Mouse (Mus musculus): ENCODE data around the gene Atp6v0b. TPM values are rescaled to one million over a fixed set of nuclear protein-coding genes. Genes with fewer than 3 reads are reported as not detected.

The Atp6v0b gene
- polyA plus RNA-seq (2015; fragmentation: Nextera tagmentation; extraction: Ambion mirVana): 189 and 209 TPM in 2 replicates

GRCm38 (mm10) chr4:117887133-117887532 lies at the start of gene Atp6v0b:
Gene Atp6v0b (minus strand): TSS chr4:117887333.

DNA sequence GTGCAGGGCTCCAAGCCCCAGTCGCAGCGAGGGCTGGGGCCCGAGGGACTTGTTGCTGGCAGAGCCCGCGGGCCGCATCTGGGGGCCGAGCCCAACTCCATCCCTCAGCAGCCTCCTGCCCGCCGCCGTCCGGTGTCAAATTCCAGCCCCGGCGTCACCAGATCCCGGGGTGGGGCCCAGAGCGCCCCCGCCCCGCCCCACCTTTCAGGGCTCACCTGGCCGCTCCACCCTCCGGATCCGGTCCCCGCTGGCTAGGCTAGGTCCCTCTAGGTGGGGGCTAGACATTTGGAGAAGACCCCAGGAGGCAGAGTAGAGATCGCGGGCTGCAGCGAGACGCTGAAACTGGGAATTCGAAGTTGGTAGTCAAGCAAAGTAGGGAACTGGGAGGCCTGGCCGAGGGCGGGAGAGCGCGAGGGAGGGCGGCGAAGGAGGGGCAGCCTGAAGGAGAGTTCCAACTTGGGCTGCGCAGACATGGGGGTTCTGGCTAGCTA lies 42.3 kb upstream of the Atp6v0b start, which contains the start of gene Artn:
Gene Artn, minus strand, starts transcription at position 373 of the 491 bp plus-strand sequence.

DNA sequence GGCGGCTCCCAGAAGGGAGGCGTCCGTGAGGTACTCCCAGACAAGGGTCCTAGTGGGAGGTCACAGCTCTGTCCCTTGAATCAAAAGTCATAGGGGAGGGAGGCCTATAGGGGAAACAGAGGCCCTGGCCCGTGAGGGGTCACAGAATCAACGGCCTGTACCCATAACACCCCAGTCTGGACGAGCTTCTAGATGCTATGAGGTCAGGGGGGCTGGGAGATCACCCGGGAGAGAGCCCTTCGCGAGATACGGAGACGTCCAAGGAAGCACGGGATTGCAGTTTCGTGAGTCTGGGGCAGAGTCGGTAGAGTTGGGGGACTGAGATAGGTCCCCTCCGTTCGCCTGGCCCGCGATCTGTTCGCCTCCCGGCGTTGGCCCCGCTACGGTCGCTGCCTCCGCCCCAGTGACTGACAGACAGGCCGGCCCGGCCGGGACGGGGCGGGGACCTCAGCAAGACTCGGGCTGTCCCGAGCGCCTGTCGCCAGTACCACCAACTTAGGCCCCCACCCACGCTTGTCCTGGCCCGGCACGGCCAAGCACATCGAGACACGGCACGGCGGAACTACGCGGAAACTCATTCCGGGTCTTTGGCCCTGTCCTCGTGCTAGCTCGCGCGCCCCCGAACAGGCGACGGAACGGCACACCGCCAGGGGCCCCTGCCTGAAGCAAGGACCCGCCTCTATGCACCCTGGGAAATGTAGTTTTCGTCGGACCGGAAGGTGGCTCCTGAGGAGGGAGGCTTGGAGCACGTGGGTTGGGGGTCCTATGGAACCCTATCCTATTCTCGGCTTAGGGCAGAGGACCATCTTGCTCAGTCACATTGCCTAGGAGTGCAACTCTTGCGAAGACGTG lies 27.7 kb upstream of the Atp6v0b start, which contains the start of gene Ipo13:
Gene Ipo13, minus strand, starts transcription at position 409 of the 852 bp plus-strand sequence.

DNA sequence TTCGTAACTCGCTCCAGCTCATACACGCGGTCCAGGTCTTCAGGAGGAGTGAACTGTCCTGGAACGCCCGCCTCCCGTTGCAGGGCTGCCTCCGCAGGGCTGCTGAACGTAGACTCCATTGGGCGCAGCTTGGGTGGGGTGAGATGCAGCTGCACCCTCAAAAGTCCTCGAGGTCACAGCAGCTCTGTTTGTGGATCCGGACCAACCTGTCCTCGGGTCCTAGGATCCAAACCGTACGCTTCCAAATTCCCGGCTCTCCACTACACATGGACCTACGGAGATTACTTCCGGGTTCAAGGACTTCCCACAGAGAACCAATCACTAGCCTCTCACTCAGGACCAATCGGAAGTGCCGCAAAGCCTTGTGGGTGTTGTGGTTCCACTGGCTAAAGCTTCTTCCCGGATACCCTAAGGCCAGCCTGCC lies 4.6 kb upstream of the Atp6v0b start, which contains the start of gene Dph2:
Gene Dph2, minus strand, starts transcription at position 295 of the 424 bp plus-strand sequence.

GRCm38 (mm10) chr4:117882701-117883691 lies 4.1 kb downstream of the Atp6v0b start, which contains the start of gene B4galt2:
Gene B4galt2 (minus strand): TSS chr4:117883487.

DNA sequence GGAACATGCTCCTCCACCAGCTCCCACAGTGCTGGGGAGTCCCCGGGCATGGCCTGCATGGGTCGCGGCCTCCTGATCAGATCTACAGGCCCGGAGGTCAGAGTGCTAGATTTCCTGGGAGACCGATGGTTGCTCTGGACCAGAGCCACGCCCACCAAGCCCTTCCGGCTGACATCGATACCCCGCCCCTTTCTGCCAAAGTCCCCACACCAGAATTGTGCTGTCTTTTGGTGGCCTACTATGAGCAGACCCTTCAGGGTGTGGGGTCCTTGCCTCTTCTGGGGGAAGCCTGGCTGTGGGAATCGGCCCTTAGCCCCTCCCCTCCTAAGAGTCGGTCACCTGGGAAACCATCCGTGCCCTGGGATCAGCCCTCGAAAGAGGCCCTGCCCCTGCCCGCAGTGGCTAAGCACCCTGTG lies 14.7 kb downstream of the Atp6v0b start, which contains the start of gene Ccdc24:
Gene Ccdc24, minus strand, starts transcription at position 87 of the 416 bp plus-strand sequence.

DNA sequence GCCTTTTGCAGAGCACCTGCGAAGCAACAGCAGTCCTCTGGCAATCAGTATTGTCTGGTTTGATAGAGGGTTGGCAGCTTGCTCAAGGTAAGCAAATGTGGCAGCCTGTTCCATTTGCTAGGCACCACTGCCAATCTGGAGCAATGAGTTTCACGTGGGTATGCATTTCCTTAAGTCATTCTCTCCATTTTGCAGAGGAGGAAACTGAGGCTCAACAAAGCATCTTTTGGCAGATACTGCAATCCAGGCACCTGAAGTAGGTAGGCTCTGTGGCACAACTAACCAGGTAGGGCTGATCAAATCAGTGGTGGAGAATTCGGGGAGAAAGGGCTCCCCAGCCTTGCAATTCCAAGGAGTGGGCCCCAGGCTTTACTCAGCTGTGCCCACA lies 52.7 kb downstream of the Atp6v0b start, which contains the start of gene Slc6a9:
Gene Slc6a9, plus strand, starts transcription at position 50 of the 388 bp plus-strand sequence.

Other genes with a start within 250 kb of the Atp6v0b start
- gene Dmap1, start 205.1 kb downstream of the Atp6v0b start, polyA plus RNA-seq (2015; fragmentation: Nextera tagmentation; extraction: Ambion mirVana): 30.8 and 32.1 TPM in 2 replicates
- gene Gm12845, start 162.9 kb downstream of the Atp6v0b start, polyA plus RNA-seq (2015; fragmentation: Nextera tagmentation; extraction: Ambion mirVana): not detected in 2 replicates
- not detected in 2 replicates for gene Klf17, start 121.7 kb downstream of the Atp6v0b start, polyA plus RNA-seq (2015; fragmentation: Nextera tagmentation; extraction: Ambion mirVana)
- gene Slc6a9, start 52.8 kb downstream of the Atp6v0b start, polyA plus RNA-seq (2015; fragmentation: Nextera tagmentation; extraction: Ambion mirVana): 38.0 TPM in 2 replicates
- 0.82 and 0.84 TPM in 2 replicates for gene Ccdc24, start 14.8 kb downstream of the Atp6v0b start, polyA plus RNA-seq (2015; fragmentation: Nextera tagmentation; extraction: Ambion mirVana)
- 3.5 and 4.9 TPM in 2 replicates for gene B4galt2, start 3.8 kb downstream of the Atp6v0b start, polyA plus RNA-seq (2015; fragmentation: Nextera tagmentation; extraction: Ambion mirVana)
- 8.2 and 8.8 TPM in 2 replicates for gene Dph2, start 4.7 kb upstream of the Atp6v0b start, polyA plus RNA-seq (2015; fragmentation: Nextera tagmentation; extraction: Ambion mirVana)
- 15.4 and 16.4 TPM in 2 replicates for gene Ipo13, start 27.7 kb upstream of the Atp6v0b start, polyA plus RNA-seq (2015; fragmentation: Nextera tagmentation; extraction: Ambion mirVana)
- gene Artn, start 42.4 kb upstream of the Atp6v0b start, polyA plus RNA-seq (2015; fragmentation: Nextera tagmentation; extraction: Ambion mirVana): 1.2 and 2.2 TPM in 2 replicates
- gene St3gal3, start 247.6 kb upstream of the Atp6v0b start, polyA plus RNA-seq (2015; fragmentation: Nextera tagmentation; extraction: Ambion mirVana): 2.5 and 2.8 TPM in 2 replicates

Data from spleen, postnatal 0 days (tissue).